Mouse (Mus musculus): ENCODE data around the gene Hist2h3b.

DNA sequence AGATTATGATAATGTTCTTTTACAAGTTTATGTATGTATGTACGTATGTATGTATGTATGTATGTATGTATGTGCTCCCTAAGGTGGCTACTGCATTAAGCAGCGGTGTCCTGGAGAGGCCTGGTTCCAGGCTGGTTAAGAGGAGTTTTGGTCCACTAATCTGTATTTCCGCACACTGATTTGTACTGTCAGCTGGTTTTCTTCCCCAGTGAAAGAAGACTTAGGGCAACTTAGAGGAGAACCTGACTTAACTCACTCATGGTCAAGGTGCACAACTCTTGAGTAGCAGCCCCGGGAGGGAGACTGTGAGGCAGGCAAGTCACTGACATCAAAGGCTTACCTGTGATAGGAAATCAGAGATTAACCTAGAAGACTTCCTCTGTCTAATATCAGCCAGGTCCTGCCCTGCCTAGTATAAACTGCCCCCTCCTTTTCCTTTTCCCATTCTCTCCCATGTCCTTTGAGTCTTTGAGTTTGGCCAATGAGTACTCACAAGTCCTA lies 31.6 kb upstream of the Hist2h3b start:
- TF ChIP-seq POLR2A (IDR thresholded peaks at IDR 0.05; ENCODE audit: extremely low read depth, insufficient read depth, low read length) (no peak), CTCF (IDR thresholded peaks at IDR 0.05; ENCODE audit: extremely low read depth, insufficient read depth, low read length) (no peak)

All from cortical plate, adult 2 months (tissue).